Mouse (Mus musculus) v-Abl transformed pro-B cells (cell line): ENCODE data around the gene Gpr107.

Source experiments
- in situ Hi-C, 2 experiments: fragments of 400-800 bp; cut with MboI; formaldehyde crosslinking; loops; one replicate each; pipeline ENCODE4 v1.15.1; 2025; ENCODE audit not compliant: unreplicated experiment in 2 of 2

Gpr107 gene

DNA sequence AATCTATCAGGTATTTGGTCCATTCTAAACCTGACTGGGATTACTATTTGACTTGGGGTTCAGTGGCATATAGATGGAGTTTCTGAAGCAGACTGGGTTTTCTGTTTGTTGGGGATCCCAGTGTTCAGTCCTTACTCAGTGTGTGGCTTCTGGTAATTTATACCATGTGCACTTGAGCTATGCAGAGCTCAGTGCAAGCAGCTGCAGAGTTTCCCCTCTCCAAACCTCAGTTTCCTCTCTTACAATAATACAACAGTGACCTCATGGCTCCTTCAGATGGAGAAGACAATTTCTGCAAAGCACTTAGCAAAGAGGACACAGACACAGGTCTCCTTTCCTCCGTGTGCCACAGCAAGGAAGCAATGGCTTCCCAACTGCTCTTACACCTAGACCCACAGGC lies 7.2 kb upstream of the Gpr107 start:
- in situ Hi-C loops = loop anchor here (5.0 kb wide), 2 partner anchors 83 to 118 kb away; no protein-coding TSS in a partner anchor

DNA sequence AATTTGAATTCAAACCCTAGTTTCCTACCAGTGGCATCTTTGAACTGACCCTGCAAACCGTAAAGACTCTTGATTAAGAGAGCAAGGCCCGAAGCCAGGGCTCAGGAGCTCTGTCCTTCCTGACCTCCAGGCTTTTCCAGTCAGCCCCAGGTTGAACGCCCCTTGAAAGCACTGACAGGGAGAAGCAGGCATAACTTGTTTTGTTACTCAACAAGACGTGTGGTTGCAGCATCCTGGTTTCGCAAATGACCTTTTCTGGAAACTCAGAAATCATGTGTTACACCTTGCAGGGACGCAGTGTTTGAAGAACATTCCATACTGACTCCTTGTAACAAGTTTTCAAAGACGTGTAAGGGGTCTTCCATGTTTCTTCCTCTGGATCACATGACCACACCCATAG lies 5.1 kb upstream of the Gpr107 start:
- in situ Hi-C loops = loop anchor here in 1 of 2 experiments (5.0 kb wide), 1 partner anchor 120 kb away; no protein-coding TSS in a partner anchor

DNA sequence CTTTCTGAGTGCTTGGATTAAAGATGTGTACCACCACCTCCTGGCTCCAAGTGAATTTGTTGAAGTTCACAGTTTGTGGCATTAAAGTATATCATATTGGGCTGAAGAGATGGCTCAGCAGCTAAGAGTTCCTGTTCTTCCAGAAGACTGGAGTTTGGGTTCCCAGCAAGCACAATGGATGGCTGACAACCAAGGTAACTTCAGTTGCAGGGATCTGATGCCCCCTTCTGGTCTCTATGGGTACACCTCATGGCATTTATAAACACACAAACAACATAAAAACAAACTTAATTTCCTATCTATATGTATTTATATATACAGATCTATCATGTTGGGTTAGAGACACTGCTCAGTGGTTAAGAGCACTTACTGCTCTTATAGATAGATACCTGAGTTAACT lies 1.4 kb upstream of the Gpr107 start:
- in situ Hi-C loops = loop anchor here (5.0 to 25.0 kb wide), 2 partner anchors 123 to 338 kb away; partner anchors contain the start of genes 1700001O22Rik (in 1 of the 2) and Ntmt1 (in 1 of the 2)

DNA sequence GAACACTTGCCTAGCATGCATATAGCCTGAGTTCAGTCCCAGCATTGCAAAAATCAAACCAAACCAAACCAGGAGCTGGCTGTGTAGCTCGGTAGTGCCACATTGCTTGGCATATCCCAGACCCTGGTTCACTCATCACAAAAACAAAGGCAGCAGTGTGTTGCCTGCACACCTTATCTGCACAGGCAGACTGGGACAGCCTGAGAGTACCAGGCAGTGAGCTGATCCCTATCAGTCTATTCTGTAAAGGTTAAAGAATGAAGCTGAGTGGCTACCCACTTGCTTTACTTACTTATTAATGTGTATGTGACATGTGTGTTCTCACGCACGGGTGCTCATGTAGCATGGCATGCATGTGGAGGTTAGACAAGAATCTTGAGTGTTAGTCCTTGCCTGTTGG lies 4.7 kb downstream of the Gpr107 start:
- in situ Hi-C loops = loop anchor here in 1 of 2 experiments (25.0 kb wide), 1 partner anchor 345 kb away; the partner anchor contains the start of genes 1700001O22Rik and Ntmt1

DNA sequence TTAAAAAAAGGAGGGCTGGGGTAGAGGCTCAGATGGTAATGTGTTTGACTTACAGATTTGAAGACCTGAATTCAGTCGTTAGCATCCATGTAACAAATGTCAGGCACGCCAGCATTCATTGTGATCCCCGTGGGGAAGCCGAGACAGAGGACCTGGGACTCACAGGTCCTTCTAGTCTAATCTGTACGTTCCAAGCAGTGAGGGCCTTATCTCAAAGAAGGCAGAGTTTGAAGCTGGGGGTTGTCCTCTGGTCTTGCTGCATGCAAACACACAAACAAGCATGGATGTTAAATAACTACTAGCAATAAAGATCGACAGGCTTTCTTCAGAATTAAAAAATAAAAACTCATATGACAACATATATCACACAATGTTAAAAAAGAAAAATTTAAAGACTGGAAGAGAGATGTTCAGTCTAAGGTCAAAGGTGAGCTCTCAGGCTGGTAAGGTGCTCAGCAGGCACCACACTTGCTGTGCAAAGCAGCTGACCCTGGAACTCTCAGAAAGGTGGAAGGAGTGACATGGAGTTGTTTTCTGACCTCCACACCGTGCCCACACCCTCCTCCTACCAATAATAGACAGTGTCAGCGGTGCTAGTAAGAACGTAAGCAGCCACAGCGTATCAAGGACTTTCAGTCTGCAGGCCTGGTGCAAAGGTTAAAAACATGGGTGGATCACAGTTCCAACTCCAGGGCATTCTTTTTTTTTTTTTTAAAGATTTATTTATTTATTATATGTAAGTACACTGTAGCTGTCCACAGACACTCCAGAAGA lies 8.2 kb downstream of the Gpr107 start:
- in situ Hi-C loops = loop anchor here in 1 of 2 experiments (25.0 kb wide), 1 partner anchor 348 kb away; the partner anchor contains the start of genes 1700001O22Rik and Ntmt1

DNA sequence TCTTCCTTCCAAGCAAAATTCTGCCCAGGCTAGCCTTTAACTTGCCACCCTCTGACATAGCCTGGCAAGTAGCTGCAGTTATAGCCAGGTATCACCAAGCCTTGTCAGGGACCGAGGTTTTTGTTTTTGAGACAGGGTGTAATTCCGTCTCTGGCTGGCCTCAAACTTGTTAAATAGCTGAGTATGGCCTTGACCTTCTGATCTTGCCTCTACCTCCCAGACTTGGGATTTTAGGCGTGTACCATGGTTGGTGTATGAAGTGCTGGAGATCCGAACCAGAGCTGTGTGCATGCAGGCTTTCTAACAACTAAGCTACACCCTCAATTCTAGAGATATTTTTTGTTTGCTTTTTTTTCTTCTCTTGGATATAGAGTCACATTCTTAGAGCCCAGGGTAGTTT lies 9.5 kb downstream of the Gpr107 start:
- in situ Hi-C loops = loop anchor here in 1 of 2 experiments (25.0 kb wide), 1 partner anchor 349 kb away; the partner anchor contains the start of genes 1700001O22Rik and Ntmt1

DNA sequence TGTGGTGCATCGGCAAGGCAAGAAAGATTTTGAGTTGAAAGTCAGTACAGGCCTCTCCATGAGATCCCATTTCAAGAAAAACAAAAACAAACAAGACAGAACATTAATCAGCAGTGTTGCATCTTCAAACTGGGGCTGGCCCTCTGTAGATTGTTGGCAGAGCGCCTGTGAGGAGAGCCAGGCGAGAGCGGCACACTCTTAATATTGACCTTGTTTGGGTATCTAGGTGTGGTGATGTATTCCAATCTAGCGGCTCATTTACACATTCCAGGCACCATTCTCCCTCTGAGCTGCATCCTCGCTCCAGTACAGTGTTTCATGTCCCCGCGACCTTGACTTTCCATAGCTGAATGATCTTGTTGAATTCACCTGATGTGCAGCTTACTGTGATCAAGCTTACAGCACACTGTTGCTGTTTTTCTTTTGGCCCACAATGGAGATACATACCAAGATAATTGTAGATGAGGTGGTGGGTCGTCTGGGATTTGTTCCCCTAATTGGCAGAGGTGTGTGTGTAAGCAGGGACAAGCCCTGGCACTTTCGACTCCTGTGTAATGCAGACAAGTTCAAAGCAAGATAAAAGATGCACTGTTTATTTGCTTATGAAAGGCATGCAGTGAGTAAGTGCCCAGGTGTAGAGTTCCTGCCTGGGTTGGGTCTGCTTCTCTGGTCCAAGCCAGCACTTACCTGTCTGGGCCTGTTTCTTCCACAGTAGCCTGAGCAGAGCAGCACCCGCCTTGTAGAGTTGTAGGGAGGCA lies 11.4 kb downstream of the Gpr107 start:
- in situ Hi-C loops = loop anchor here in 1 of 2 experiments (25.0 kb wide), 1 partner anchor 351 kb away; the partner anchor contains the start of genes 1700001O22Rik and Ntmt1

DNA sequence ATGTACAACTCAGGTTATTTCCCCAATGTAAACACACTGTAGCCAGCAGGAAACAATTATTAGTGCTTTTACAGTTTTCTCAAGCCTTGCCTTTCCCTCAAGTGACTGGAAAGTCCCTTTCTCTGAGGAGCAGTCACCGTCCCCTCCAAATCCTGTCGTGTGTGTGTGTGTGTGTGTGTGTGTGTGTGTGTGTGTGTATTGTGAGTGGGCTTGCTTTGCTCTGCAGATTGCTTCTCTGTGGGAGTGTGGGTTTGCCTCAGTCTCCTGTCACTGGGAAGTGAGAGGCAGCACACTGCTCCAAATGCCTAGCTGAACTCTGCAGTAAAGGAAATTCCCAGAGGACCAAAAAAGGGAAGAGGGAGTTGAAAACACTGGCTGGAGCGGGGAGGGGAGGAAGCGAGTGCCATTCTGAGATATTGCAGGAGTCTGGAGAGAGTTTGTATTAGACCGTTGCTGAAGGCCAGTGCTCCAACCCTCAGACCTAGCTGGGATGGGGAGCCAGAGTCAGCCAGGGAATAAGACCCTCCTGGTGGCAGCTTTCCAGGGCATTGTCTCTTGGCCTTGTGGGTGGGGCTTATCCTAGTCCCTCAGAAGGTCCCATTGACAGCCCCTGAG lies 12.8 kb downstream of the Gpr107 start:
- in situ Hi-C loops = loop anchor here in 1 of 2 experiments (25.0 kb wide), 1 partner anchor 353 kb away; the partner anchor contains the start of genes 1700001O22Rik and Ntmt1

DNA sequence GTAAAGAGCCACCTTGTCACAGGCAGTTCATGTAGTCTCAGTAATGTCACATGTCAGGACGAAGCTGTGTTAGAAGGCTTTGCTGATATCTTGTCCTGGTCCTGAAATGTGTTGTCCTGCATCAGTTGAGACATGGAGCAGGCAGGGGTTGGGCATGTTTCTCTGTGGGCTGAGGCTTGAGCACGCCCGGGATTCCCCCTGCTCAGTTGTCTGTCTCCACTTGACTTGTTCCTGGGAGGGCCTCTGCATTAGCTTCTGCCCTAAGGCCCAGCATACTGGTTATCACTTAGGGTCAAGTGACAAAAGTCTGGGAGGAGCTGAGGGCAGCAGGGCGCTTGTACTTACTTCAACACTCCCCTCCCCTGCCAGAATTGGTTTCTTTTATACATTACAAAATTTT lies 13.4 kb downstream of the Gpr107 start:
- in situ Hi-C loops = loop anchor here in 1 of 2 experiments (25.0 kb wide), 1 partner anchor 353 kb away; the partner anchor contains the start of genes 1700001O22Rik and Ntmt1

DNA sequence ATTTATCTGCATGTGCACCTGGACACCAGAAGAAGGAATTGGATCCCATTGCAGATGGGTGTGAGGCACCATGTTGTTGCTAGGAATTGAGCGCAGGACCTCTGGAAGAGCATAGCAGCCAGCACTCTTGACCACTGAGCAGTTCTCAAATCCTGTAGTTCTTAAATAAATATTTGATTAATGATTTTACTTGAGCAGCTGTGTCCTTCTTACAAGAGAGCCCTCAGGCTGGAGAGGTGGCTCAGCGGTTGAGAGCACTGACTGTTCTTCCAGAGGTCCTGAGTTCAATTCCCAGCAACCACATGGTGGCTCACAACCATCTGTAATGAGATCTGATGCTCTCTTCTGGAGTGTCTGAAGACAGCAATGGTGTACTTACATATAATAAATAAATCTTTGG lies 15.5 kb downstream of the Gpr107 start:
- in situ Hi-C loops = loop anchor here in 1 of 2 experiments (25.0 kb wide), 1 partner anchor 355 kb away; the partner anchor contains the start of genes 1700001O22Rik and Ntmt1

DNA sequence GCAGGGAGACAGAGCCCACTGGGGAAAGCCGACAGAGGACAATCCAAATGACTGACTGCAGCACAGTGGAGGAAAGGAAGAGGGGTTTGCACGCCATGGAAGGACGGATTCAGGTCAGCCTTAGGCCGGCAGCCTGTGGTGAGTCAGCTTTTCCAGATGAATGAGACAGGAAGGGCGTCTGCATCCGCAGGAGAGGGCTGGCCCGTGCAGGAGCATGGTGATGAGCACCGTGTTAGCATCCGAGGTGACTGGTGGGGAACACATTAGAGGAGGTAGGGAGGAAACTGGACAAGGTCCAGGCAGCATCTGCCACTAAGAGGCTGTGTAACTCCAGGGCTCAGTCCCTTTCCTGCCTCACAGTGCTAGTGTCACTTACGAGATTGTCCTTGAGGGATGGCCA lies 16.9 kb downstream of the Gpr107 start:
- in situ Hi-C loops = loop anchor here in 1 of 2 experiments (25.0 kb wide), 1 partner anchor 357 kb away; the partner anchor contains the start of genes 1700001O22Rik and Ntmt1

DNA sequence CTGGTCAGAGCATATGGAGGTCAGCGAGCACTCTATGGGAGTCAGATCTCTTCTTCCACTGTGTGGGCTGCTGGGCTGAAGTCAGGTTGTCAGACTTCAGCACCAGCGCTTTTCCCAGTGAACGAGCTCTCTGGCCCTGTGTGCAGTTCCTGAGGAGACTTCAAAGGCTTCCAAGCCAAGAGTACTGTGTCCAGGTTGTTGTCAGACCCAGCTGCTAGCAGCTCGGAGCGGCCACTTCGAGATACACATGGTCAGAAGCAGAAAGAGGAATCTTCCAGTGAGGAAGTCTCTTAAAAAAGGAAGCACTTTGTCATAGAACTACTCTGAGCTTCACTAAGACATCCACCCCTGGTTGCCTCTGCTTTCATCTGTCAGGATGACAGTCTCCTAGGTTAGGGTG lies 18.0 kb downstream of the Gpr107 start:
- in situ Hi-C loops = loop anchor here in 1 of 2 experiments (25.0 kb wide), 1 partner anchor 358 kb away; the partner anchor contains the start of genes 1700001O22Rik and Ntmt1

DNA sequence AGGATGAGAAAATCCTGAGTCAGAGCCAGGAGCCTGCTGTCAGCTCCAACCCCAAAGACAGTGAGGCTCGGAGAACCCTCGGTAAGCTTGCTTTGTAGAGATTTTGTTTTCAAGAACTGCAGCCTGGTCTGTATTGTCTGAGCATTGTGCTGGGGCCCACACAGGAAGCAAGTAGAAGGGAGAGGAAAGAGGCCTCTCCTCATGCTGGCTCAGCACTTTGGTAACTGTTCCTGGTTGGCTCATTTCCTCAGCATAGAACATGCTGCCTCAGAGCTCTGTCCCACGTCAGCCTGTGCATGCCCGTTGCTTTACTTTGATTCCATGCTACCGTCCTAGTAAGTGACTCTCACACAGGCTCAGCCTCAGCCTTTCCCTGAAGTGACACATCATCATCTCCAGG lies 19.9 kb downstream of the Gpr107 start:
- in situ Hi-C loops = loop anchor here in 1 of 2 experiments (25.0 kb wide), 1 partner anchor 360 kb away; the partner anchor contains the start of genes 1700001O22Rik and Ntmt1

DNA sequence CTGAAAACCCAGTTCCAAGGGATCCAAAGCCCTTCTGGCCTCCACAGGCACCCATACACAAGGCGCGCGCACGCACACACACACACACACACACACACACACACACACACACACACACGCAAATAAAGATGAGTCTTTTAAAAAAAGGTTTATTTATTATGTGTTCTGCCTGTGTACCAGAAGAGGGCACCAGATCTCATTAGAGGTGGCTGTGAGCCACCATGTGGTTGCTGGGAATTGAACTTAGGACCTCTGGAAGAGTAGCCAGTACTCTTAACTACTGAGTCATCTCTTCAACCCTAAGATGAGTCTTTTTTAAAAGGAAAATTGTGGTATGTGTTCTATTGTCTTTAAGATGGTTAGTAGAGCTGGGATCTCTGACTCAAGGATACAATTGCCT lies 20.4 kb downstream of the Gpr107 start:
- in situ Hi-C loops = loop anchor here in 1 of 2 experiments (25.0 kb wide), 1 partner anchor 360 kb away; the partner anchor contains the start of genes 1700001O22Rik and Ntmt1

DNA sequence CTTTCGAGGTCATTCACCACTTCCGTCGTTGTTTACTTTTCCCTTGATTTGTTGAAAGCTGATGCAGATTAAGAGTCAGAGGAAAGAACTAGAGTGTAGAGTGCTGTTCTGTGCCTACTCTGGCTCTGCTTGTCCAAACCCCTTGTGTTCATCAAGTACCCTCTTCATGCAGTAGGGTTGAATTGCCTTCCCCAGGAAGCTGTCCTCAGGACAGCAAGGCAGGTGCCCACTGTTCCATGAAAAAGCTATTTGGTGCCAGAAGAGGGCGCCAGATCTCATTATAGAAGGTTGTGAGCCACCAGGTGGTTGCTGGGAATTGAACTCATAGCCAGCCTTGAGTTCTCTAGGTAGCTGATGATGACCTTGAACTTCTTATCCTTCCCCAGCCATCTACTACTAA lies 21.2 kb downstream of the Gpr107 start:
- in situ Hi-C loops = loop anchor here in 1 of 2 experiments (25.0 kb wide), 1 partner anchor 361 kb away; the partner anchor contains the start of genes 1700001O22Rik and Ntmt1

DNA sequence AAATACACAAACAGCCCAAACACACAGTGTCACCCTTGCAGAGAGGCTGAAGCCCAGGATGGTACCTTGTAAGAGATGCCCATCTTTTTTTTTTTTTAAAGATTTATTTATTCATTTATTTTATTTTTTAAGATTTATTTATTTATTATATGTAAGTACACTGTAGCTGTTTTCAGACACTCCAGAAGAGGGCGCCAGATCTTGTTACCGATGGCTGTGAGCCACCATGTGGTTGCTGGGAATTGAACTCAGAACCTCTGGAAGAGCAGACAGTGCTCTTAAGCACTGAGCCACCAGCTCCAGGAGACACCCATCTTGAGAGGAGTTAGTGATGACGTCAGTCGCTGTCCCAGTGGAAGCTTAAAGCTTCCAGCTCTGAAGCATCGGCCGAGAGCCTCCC lies 26.5 kb downstream of the Gpr107 start:
- in situ Hi-C loops = loop anchor here in 1 of 2 experiments (25.0 kb wide), 1 partner anchor 1166 kb away; no protein-coding TSS in a partner anchor

DNA sequence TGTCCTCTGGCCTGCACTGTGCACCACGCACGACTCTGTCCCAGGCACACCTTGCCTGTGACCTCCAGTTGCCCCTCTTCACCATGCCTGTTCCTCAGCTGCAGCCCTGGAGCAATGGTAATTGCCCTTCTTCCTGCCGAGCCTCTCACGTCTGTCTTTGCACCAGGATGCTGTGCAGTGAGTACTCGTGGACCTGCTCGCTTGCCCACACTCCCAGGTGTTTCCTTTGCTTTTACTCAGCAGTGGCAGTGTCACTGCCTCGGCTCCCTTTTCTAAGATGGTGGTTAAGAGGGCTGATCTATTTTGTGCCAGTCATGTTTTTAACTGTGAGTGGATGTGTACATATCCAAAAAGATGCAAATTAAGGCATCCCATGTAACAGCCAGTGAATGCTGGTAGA lies 27.4 kb downstream of the Gpr107 start:
- in situ Hi-C loops = loop anchor here in 1 of 2 experiments (25.0 kb wide), 1 partner anchor 1167 kb away; no protein-coding TSS in a partner anchor

DNA sequence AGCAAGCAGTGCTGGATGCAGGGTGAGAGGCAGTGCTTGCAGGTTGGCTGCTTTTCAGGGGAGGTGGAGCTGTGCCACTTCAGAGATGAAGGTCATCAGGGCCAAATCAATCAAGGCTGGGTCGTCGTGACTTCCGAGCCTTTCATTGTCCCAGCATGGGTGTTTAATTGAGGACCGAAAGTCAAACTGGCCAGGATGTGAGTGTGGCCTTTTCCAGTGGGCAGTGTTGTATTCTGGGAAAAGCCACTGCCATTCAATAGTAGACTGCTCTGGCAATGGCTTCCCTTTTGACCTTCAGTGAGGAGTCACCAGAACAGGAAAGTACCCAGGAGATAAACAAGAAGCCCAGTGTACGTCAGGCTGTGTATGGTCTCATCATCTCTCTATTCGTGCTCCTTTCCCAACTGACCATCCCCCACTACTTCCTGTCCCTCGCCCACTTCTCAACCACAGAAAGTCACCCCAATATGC lies 28.0 kb downstream of the Gpr107 start:
- in situ Hi-C loops = loop anchor here in 1 of 2 experiments (25.0 kb wide), 1 partner anchor 1168 kb away; no protein-coding TSS in a partner anchor

DNA sequence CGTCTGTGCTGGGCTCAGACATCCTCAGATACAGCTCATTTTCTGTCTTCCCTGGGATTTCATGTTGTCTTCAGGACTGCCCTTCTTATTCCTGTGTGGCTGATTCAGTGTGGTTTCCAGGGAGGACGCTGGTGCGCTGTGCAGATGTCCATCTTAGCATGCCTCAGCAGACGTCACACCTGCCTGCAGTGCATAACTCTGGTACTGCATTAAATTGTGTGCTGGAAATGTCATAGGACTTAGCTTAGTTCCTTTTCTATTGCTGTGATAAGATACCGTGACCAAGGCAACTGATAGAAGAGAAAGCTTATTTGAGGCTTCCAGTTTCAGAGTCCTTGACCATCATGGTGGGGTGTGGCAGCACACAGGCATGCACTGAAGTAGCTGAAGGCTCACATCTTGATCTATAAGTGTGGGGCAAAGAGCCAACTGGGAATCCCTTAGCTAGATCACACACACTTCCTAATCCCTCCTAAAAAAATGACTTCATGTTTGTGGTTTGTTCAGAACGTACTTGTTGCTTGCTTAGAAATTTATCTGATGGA lies 30.7 kb downstream of the Gpr107 start:
- in situ Hi-C loops = loop anchor here in 1 of 2 experiments (25.0 kb wide), 1 partner anchor 1171 kb away; no protein-coding TSS in a partner anchor
